Mouse (Mus musculus): Measurements from ENCODE around the gene Nap1l5. TPM values are rescaled to one million over a fixed set of nuclear protein-coding genes. Genes with fewer than 3 reads are reported as not detected.

Gene Nap1l5
- polyA plus RNA-seq (2017; shearing (Covaris generic)): not detected

GRCm38 (mm10) chr6:58906852-58907261 lies at the start of gene Nap1l5:
Gene Nap1l5 (minus strand): TSS chr6:58907076.

Other genes with a start within 250 kb of the Nap1l5 start
- 56.9 TPM for gene Herc3, start 75.6 kb downstream of the Nap1l5 start, polyA plus RNA-seq (2017; shearing (Covaris generic))
- 0.16 TPM for gene Fam13a, start 117.5 kb upstream of the Nap1l5 start, polyA plus RNA-seq (2017; shearing (Covaris generic))

All from CD4-positive, CD25-positive, alpha-beta regulatory T cell, adult 9 weeks (primary cell).